Mouse (Mus musculus) heart, adult 2 months (tissue): Measurements from ENCODE around the gene Dnah10. TPM values are rescaled to one million over a fixed set of nuclear protein-coding genes. Genes with fewer than 3 reads are reported as not detected.

Experiments used
- DNase-seq, 2 experiments: peaks; one replicate each; pipeline ENCODE4 v3.0.0; 2021
- H3K27ac ChIP-seq: fragments of 200-600 bp; 2 replicates; pipeline ENCODE4 v1.8.1; 2022
- H3K27me3 ChIP-seq: fragments of 200-500 bp; 2 replicates; pipeline ENCODE4 v1.6.1; 2012; ENCODE audit warnings: mild to moderate bottlenecking, low read length, inconsistent platforms, mixed read lengths; ENCODE audit not compliant: control insufficient read depth, insufficient read depth
- H3K36me3 ChIP-seq: fragments of 200-500 bp; 2 replicates; pipeline ENCODE4 v1.6.1; 2012; ENCODE audit warnings: low read length, inconsistent platforms; ENCODE audit not compliant: control insufficient read depth, insufficient read depth
- H3K4me1 ChIP-seq: fragments of 200-500 bp; 2 replicates; pipeline ENCODE4 v1.6.1; 2011; ENCODE audit warnings: low read length; ENCODE audit not compliant: control insufficient read depth, insufficient read depth
- H3K4me3 ChIP-seq: fragments of 200-600 bp; 2 replicates; pipeline ENCODE4 v1.8.1; 2022
- H3K79me2 ChIP-seq: fragments of 200-500 bp; replicated peaks from 2 replicates; pipeline ENCODE4 v1.6.1; 2012; ENCODE audit warnings: mild to moderate bottlenecking, inconsistent platforms, low read length, moderate library complexity, mixed read lengths; ENCODE audit not compliant: control insufficient read depth, insufficient read depth
- H3K9ac ChIP-seq: fragments of 200-500 bp; 2 replicates; pipeline ENCODE4 v1.6.1; 2012; ENCODE audit warnings: low read depth, mild to moderate bottlenecking, control low read depth, inconsistent platforms, low read length, mixed read lengths
- CTCF ChIP-seq: fragments of 200-600 bp; IDR thresholded peaks from 2 replicates; pipeline ENCODE4 v1.8.1; 2022; ENCODE audit warnings: antibody characterized with exemption, mild to moderate bottlenecking, moderate library complexity
- EP300 ChIP-seq: fragments of 200-500 bp; IDR thresholded peaks from 2 replicates; pipeline ENCODE4 v1.6.1; 2011; ENCODE audit warnings: low read depth, low read length, control low read depth; ENCODE audit not compliant: insufficient read depth
- POLR2A ChIP-seq: fragments of 200-500 bp; IDR thresholded peaks from 2 replicates; pipeline ENCODE4 v1.6.1; 2011; ENCODE audit warnings: mild to moderate bottlenecking, low read depth, low read length, control low read depth; ENCODE audit not compliant: insufficient read depth
- WGBS: fragments of 180-500 bp; shearing (Covaris S2); methylation state at CpG from one replicate; pipeline ENCODE4 v1.1.7; 2018; 5-methylcytosine and 5-hydroxymethylcytosine counted together
- intact Hi-C: fragments of 180-260 bp; cut with DNase I; formaldehyde crosslinking; loops from one replicate; pipeline ENCODE4 v1.15.1; 2025
- polyA plus RNA-seq: library from polyadenylated mRNA; depleted of rRNA; stranded (reverse); fragments of >200 nt; gene quantifications from 2 replicates; pipeline ENCODE4 v1.2.3, GENCODE M21; 2012
- total RNA-seq, 2 experiments: library from RNA; stranded (reverse); gene quantifications; 2 replicates each; pipeline ENCODE4 v1.2.3; 2021

The Dnah10 gene
- total and polyA plus RNA-seq, 3 experiments, result 0.02 to 0.27 (median 0.10) TPM

DNA sequence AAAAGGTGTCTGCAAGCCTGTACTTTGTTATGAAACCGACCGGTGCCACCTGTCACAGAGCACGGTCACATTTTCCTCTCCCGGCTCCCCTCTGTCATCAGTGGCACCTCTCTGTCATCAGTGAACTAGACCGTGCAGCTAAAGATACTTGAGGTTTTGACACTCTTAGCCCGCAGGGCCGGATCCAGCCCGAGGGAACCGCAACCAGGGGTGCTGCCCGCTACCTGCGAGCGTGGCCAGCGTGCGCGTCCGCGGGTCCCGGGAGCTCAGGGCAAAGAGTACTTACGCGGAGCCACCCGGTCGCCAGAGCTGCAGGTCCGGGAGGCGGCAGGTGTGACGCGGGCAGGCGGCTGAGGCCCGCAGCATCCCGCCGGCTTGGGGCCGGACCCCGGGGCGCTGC lies 136.6 kb downstream of the Dnah10 start:
- intact Hi-C loops, result loop anchor here (5.0 to 10.0 kb wide), 2 partner anchors 434 to 613 kb away; partner anchors contain the start of genes Aacs and Sbno1
- H3K27ac ChIP-seq, result no peak overlapping the region
- DNase-seq, result peak in 1 of 2 experiments; percentile 29
- TF ChIP-seq CTCF (no peak), EP300 (no peak), POLR2A (no peak)
- peaks cover 2% of the 10 kb centered on the region; the same call in 1 of the 2 replicates for H3K27me3 ChIP-seq
- H3K9ac ChIP-seq, result peak overlapping the region; percentile 60
- peaks cover 2% of the 10 kb centered on the region for H3K79me2 ChIP-seq
- peaks cover 2% of the 10 kb centered on the region; the same call in 1 of the 2 replicates for H3K36me3 ChIP-seq
- 2% methylated on average over 32 of the region's 33 CpGs for WGBS
- H3K4me3 ChIP-seq, result peak overlapping the region; percentile 72
- H3K4me1 ChIP-seq, result peaks cover 1% of the 10 kb centered on the region; the same call in 1 of the 2 replicates

- Histone ChIP-seq H3K27me3 (peaks cover 2% of the 10 kb centered on the region; the same call in 1 of the 2 replicates), H3K4me1 (peaks cover 1% of the 10 kb centered on the region; the same call in 1 of the 2 replicates), H3K79me2 (peaks cover 2% of the 10 kb centered on the region), H3K4me3 (peak within 1 kb of the TSS; percentile 72), H3K9ac (peak within 1 kb of the TSS; percentile 90), H3K36me3 (peaks cover 2% of the 10 kb centered on the region; the same call in 1 of the 2 replicates), H3K27ac (peak within 1 kb of the TSS; percentile 81)
- peak; percentile 97 for DNase-seq
- under 1% methylated on average over 91 of the region's 103 CpGs for WGBS
- intact Hi-C loops, result loop anchor here (5.0 to 10.0 kb wide), 2 partner anchors 435 to 613 kb away; partner anchors contain the start of genes Aacs and Sbno1
- TF ChIP-seq POLR2A, result peak; percentile 72
- no peak for TF ChIP-seq CTCF
- 0 out of 2 replicates have a peak, but pooled peaks have one; percentile 57 for TF ChIP-seq EP300
Measured at GRCm38 (mm10) chr5:124862013-124862866, 137.4 kb downstream of the Dnah10 start, which contains the start of the genes Ccdc92 and Zfp664. Gene Ccdc92 (minus strand): TSS chr5:124862424. Gene Zfp664 (plus strand): TSS chr5:124862691.

- intact Hi-C loops, result loop anchor here (5.0 to 10.0 kb wide), 2 partner anchors 436 to 612 kb away; partner anchors contain the start of genes Aacs and Sbno1
- DNase-seq, result peak; percentile 49 to 68
- Histone ChIP-seq H3K4me1 (peaks cover 1% of the 10 kb centered on the region; the same call in 1 of the 2 replicates), H3K27me3 (peaks cover 2% of the 10 kb centered on the region; the same call in 1 of the 2 replicates), H3K79me2 (peaks cover 4% of the 10 kb centered on the region), H3K9ac (peak overlapping the region; percentile 90), H3K36me3 (peaks cover 2% of the 10 kb centered on the region; the same call in 1 of the 2 replicates), H3K27ac (peak overlapping the region; percentile 81), H3K4me3 (peak overlapping the region; percentile 72)
- peak; percentile 30; the same call in 1 of the 2 replicates for TF ChIP-seq CTCF
- TF ChIP-seq EP300, result no peak
- under 1% methylated on average over 88 of the region's 88 CpGs for WGBS
Measured at GRCm38 (mm10) chr5:124862871-124863741, 138.2 kb downstream of the Dnah10 start.

DNA sequence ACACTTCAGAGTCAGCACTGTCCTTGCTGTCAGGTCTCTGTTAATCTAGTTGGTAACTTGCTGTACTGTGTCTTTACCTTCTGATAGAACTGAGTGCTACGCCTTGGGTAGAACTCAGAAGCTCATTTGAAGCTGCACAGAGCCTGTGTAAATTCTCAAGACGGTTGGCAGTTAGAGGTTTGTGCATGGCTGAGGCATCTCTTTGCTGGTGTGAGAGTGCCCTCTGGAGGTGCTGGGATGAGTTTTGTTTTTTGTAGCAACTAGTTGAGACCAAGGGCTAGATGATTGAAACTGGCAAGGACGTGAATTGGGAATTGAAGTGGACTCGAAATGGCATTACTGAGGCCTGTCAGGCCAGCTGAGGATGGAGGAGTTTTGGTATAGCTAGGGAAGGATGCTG lies 144.1 kb downstream of the Dnah10 start:
- Histone ChIP-seq H3K9ac (no peak overlapping the region), H3K4me3 (no peak overlapping the region), H3K4me1 (peaks cover 9% of the 10 kb centered on the region), H3K79me2 (peaks cover 6% of the 10 kb centered on the region), H3K36me3 (peaks cover 6% of the 10 kb centered on the region), H3K27ac (no peak overlapping the region), H3K27me3 (no peaks in the 10 kb centered on the region)
- DNase-seq, result peak; percentile 57 to 61
- intact Hi-C loops, result loop anchor here (5.0 to 10.0 kb wide), 3 partner anchors 92 to 606 kb away; partner anchors contain the start of gene Aacs
- 36% methylated on average over 4 of the region's 4 CpGs for WGBS
- TF ChIP-seq POLR2A (no peak), CTCF (peak; percentile 76), EP300 (no peak)

DNA sequence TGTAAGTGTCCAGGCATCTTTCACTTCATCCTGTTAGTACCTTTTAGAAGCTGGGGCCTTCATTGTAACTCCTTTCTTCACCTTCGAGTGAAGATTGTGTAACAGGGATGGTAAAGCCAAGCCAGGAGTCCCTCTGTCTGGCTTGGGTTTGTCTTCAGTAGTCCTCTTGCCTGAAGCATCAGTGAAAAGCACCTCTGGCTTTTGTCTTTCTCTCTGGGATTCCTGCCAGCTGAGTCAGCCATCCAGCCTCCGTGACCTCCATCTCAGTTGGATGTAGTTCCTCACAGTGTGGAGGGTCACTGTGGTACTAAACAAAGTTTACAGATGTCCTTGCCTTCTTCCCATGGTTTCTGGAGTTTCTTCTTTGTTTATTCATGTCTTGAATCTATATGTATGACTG lies 147.1 kb downstream of the Dnah10 start:
- Histone ChIP-seq H3K27ac (no peak overlapping the region), H3K4me1 (peaks cover 9% of the 10 kb centered on the region)

More for the DNA sequence above, 147.1 kb downstream of the Dnah10 start:
- TF ChIP-seq CTCF (no peak), POLR2A (no peak)
- Histone ChIP-seq H3K36me3 (peaks cover 6% of the 10 kb centered on the region), H3K27me3 (no peaks in the 10 kb centered on the region), H3K79me2 (peaks cover 4% of the 10 kb centered on the region), H3K4me3 (no peak overlapping the region), H3K9ac (no peak overlapping the region)
- WGBS, result 9% methylated on average over 2 of the region's 2 CpGs
- DNase-seq, result peak in 1 of 2 experiments; percentile 48
- intact Hi-C loops, result no loop called here
